Mouse (Mus musculus) stomach, embryonic 16.5 days (tissue): Measurements from ENCODE around the gene Nuak1. TPM values are rescaled to one million over a fixed set of nuclear protein-coding genes. Genes with fewer than 3 reads are reported as not detected.

Experiments
- polyA plus RNA-seq: library from polyadenylated mRNA; unstranded; fragments of >200 nt; fragmentation: Nextera tagmentation; extraction: Ambion mirVana; gene quantifications from 2 replicates; pipeline ENCODE4 v1.2.1, GENCODE M21; 2015

The Nuak1 gene
- polyA plus RNA-seq, 1 experiment from 2014 or later = 1.1 TPM

Other genes starting within 250 kb of the Nuak1 start
- gene Ckap4, start 93.5 kb upstream of the Nuak1 start, polyA plus RNA-seq = 30.8 and 36.0 TPM in 2 replicates
- gene Tcp11l2, start 136.0 kb upstream of the Nuak1 start, polyA plus RNA-seq = 25.7 and 28.9 TPM in 2 replicates
- 11.2 and 11.5 TPM in 2 replicates for gene Polr3b, start 181.7 kb upstream of the Nuak1 start, polyA plus RNA-seq